Mouse (Mus musculus): Measurements from ENCODE around the gene Pdcd4.
"Not testable (repeated sequence)": the region's sequence is repeated elsewhere in the genome, so short reads cannot be mapped to it uniquely, and the experiment has no call there.

The Pdcd4 gene

DNA sequence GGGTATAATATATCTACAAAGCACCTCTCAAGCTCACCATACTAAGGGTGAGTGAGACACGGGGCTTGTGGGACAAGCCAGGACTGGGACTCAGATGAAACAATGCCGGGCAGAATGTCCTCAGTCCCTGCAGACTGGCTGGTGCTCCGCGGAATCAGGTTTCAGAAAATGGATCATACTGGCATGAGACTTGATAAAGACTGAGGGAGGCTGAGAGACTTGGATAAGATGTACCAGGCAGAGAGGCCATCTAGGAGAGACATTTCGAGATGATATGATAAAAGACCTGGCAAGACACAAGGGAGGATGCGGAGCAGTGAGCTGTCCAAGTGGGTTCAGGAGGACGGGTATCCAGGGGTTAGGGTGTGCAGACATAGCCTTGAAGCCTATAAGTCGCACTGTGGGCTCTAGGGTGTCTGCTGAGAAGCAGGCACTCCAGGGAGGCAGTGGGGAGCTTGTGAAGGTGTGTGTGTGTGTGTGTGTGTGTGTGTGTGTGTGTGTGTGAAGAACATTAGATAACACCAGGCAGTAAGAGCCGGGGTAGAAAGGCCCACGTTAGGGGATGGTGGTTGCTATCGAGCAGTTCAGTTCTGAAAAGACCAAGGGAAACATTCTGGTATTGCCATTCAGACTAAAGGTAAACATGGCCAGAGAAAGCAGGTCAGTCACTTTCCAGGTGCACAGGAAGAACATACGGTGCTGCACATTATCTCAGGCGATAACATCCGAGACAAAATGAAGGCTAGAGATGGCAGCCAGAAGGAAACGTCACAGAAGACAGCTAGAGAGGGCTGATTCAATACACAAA, 10.1 kb downstream of the Pdcd4 start:
- DNase-seq (ENCODE audit: low spot score in 2 of 2) = no peak

DNA sequence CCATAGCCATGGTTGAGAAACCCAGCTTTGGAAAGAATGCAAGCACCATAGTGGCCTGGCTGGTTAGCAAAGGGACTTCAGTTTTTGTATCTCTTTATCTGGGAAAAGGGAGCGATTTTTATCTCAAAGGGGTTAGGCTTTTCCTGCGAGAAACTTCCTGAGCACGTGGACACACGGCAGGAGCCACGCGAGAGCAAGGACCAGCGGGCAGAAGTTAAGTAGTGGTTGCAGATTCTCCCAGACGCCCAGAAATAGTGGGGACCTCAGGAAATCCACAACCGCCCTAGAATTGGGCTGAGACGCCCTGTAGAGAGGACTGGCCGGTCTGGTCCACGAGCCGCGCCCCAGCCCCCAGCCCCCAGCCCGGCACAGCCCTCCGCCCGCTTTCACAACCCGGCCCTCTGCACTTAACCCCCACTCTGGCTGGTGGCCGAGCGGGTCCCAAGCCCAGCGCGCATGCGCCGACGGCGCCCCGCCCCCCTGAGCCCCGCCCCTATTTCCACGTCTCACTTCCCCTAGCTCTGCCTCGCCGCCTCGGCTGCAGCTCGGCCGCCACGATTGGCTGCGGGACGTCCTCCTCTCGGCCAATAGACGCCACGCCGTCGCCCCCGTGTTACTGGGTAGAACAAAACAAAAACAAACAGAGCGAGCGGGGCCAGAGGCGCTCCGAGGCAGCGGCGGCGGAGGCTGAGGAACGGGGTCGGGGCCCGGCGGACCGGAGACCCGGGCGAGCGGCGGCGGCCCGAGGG, 10.9 kb downstream of the Pdcd4 start:
- peak; percentile 86 to 96 for DNase-seq (ENCODE audit: low spot score in 2 of 2)

DNA sequence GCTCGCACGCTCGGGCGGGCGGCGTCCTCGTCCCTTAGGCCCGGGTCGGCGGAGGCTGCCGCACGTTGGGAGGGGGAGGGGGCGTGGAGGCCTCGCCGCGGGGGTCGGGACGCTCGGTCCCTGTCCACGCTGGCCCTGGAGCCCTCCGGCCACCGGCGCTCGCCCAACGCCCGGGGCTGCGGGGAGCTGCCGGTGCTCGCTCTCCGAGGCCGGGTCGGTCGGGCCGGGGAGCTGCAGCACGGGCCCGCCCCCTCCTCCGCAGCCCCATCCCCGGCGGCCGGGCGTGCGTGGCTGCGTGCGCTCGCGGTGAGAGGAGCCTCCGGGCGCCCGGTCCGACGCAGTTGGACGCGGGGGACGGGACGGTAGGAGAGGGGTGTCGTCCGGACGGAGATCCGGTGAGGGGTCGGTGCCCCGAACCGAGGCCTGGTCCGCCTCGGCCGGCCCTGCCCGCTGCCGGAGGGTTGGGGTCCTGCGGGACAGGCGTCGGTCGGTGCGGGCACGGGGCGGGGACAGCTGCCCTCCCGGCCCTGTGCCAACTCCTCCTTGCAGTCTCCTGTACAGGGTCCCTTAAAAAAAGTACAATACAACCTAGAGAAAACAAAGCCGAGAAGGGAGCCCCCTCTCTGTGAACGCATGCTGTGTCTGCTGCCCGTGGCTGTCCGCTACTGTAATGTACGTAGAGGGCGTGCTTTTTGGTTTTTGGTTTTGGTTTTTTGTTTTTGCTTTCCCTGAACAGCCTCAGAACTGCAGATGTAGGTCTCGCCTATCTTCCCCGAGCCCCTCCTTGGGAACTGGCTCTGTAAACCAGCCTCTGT, 11.7 kb downstream of the Pdcd4 start:
- peak; percentile 31 to 46 for DNase-seq (ENCODE audit: low spot score in 2 of 2)

DNA sequence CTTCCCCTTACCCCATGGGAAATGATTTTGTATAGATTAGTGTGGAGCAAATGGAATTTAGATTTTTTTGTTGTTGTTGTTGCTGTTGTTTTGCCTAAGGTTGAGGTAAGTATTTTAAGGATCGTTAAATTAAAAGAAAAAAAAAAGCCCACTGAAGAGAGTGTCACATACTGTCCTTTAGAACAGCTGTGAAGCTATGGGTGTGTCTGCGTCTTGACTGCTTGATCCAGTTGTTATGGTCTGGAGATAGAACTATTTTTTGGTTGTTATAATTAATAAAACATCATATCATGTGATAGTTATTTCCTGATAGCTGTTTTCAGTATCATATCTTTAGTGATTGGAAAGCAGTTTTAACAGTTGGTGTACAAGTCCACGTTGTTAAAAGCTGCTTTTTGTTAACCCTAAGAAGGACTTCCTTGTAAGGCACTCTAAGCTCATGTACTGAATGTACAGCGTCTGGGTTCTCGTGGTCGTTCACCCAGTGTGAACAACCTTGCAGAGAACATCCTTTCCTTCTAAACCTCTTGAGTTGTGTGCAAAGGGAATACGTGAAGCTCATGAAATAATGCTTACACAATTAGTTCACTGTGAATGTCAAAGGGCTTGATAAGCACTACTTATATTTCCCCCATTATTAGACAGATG, 12.9 kb downstream of the Pdcd4 start:
- no peak for DNase-seq (ENCODE audit: low spot score in 2 of 2)

DNA sequence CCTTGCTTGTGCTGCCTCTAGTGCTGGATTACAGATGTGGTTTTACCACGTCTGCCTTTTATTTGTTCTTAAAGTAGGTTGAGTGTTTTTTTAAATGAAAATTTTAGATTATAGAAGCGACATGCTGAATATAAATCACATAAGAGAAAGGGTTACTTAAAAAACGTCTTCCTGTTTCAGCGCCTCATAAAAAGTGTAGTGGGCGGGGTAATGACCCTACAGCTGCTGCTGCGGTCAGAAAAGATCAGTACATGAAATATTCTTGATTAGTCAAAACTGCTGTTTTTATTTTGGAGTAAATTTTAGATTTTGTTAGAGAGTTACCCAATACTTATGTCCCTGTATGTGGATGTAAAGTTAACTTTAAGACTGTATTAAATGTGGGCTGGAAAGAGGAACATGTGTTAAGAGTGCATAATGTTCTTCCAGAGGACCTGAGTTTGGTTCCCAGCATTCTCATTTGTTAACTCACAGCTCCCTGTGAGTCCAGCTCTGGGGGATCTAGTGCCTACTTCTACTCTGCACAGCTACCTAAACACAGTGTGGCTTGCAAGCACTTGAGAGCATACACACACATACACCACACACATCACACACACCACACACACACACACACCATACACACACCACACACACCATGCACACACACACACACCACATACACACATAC, 14.1 kb downstream of the Pdcd4 start:
- no peak for DNase-seq (ENCODE audit: low spot score in 2 of 2)

DNA sequence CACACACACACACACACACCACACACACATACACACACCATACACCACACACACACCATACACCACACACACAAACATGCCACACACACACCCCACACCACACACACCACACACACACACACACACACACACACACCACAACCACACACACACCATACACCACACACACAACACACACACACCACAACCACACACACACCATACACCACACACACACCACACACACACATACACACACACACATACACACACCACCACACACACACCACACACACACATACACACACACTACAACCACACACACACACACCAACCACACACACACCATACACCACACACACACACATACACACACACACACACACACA, 14.7 kb downstream of the Pdcd4 start:
- DNase-seq (ENCODE audit: low spot score in 2 of 2) = not testable (repeated sequence)

DNA sequence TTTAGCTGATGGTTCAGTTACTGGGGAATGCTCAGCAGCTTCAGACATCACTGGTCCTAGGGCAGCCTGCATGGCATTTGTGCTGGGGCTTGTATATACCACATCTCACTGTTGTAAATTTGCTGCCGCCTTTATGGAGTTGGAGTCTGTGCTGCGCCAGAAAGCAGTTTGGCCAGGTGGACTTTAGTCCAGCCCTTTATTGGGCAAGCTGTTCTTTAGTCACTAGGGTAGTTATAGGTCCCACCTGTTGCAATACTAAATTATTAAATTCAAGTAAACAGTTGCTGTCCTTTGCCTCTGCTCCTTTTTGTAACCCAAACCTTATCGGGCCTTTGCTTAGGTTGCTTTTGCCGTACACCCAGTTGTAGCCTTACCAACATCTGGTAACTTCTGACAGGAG, 22.9 kb downstream of the Pdcd4 start:
- no peak for DNase-seq (ENCODE audit: low spot score in 2 of 2)

DNA sequence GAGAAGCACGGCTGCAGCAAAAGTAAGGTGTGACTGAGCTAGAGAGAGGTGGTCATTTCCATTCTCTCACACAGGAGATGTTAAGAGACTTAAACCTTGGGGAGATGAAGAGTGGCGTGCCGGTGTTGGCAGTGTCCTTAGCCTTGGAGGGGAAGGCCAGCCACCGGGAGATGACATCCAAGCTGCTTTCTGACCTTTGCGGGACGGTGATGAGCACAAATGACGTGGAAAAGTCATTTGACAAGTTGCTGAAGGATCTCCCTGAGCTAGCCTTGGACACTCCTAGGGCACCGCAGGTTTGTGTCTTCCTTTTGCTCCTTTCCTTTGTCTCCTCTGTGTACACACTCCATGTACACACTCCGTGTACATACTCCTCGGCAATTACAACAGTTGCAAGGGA, 27.5 kb downstream of the Pdcd4 start:
- DNase-seq (ENCODE audit: low spot score in 2 of 2) = no peak

DNA sequence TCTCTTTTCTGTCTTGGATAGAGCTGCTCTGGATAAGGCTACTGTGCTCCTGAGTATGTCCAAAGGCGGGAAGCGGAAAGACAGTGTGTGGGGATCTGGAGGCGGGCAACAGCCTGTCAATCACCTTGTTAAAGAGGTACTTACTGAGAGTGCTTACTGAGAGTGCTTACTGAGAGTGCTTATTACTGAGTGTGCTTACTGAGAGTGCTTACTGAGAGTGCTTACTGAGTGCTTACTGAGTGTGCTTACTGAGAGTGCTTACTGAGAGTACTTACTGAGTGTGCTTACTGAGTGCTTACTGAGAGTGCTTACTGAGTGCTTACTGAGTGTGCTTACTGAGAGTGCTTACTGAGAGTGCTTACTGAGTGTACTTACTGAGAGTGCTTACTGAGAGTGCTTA, 30.0 kb downstream of the Pdcd4 start:
- not testable (repeated sequence) for DNase-seq (ENCODE audit: low spot score in 2 of 2)

DNA sequence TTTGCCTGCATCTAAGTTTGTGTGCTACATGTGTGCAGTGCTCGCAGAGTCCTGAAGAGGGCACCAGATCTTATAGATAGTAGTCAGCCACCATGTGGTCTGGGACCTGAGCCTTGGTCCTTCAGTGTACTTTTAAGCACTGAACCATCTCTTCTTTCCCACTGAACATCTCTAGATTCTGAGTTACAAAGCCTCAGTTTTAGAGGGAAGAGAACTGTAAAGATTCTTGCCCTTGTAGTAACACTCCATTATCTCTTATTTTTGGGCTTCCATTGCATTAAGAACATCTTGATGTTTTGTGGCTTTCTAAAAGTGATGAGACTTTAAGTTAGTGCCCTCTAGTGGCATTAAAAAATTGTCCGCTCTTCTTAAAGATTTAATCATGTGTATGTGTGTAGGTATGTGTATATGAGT, 33.3 kb downstream of the Pdcd4 start:
- no peak for DNase-seq (ENCODE audit: low spot score in 2 of 2)

DNA sequence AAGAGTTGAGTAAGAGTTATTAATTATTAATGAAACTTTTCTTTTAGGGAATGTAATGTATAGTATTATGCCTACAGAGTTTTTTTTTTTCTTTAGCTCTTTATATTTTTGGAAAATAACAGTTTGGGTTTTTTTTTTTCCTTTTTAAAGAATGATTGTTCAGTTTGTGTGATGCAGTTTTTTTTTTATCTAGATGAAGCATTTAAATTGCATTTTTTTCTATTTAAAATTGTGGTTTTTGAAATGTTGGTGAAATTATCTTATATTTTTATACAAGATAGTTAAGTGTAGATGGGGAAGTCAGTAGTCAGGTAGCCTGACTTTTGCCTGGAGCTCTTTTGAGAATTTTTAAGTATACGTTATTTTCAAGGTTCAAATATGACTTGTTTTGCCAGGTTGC, 34.7 kb downstream of the Pdcd4 start:
- DNase-seq (ENCODE audit: low spot score in 2 of 2) = no peak

DNA sequence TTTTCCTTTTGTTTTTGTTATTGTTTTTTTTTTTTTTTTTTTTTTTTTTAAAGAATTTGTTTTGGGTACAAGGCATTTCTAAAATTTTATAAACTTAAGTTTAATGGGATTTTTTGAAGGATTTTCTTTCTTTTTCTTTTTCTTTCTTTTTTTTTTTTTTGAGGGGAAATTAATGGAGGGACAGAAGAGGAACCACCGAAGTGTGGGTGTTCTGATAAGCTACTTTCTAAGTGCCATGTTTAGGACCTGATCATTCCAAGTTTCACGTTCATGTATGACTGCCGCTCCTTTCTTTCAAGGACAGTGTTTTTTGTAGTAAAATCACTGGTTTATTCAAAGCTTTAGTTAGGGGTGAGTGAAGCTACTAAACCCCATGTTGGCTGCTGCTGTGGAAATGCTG, 37.2 kb downstream of the Pdcd4 start:
- DNase-seq (ENCODE audit: low spot score in 2 of 2) = no peak

DNA sequence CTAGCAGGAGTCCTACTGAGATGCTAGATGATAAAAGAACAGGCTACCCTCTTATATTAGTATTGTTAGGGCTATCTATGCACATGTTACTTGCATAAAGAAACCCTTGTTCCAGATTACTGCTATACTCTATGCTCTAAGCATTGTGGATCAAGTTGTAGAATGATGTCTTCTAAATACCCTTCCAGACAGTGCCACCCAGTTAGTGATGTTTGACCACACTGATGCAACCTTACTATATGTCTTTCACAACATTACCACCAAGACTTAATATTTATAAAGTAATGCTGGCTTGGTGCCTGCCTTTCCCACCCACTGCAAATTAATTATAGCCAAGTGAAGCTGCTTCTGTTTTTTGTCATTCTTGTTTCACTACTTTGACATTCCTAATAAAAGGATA, 41.0 kb downstream of the Pdcd4 start:
- DNase-seq (ENCODE audit: low spot score in 2 of 2) = no peak

DNA sequence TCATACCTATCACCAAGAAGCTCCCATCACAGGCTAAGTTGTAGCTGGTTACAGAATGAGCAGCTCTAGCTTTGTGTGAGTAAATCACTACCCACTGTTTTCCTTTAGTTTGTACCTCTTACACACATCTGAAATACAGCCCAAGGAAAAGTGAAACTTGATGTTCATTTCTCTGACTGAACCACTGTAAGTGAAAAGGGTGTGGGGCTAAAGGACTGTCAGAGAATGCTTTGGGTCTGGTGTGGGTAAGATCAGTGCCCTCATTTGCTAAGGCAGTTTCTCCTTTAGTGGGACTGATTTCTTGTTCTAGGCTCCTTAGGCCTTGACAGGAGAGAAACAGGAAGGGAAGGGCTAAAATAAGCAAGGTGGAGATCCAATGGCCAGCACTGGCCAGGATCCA, 42.0 kb downstream of the Pdcd4 start:
- DNase-seq (ENCODE audit: low spot score in 2 of 2) = no peak

DNA sequence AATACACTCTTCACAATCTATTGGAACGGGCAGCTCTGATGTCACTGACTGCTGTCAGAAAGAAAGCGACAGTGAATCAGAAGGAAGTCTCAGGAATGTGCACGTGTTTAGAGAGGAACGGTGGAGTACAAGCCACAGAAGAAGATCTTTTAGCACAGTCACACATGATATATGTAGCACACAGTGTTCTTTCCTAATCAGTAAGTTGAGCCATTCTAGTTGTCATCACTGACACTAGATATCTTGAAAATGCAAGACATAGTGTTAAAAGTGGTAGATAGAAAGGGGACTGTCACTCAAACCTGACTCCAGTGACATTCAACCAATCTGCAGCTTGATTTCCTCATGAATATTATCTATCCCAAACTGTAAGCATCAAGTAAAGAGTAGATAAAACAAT, 47.4 kb downstream of the Pdcd4 start:
- DNase-seq (ENCODE audit: low spot score in 2 of 2) = no peak

DNA sequence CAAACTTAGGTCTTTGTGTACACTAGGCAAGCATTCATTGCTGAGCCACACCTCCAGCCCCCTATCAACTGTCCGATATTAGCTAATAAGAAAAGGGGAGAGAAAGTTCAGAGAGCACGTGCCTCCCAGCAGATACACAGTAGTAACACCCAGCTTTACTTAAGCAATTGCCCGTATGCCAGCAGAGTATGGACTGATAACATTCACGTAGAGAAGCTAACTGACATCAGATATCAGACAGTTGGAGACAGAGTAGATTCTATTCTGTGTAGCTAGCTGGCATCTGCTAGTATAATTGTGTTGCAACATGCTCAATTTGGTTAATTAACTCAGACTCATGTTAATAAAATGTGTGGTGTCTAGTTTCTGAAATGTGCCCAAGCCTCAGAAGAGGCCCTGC, 49.1 kb downstream of the Pdcd4 start:
- DNase-seq (ENCODE audit: low spot score in 2 of 2) = no peak

DNA sequence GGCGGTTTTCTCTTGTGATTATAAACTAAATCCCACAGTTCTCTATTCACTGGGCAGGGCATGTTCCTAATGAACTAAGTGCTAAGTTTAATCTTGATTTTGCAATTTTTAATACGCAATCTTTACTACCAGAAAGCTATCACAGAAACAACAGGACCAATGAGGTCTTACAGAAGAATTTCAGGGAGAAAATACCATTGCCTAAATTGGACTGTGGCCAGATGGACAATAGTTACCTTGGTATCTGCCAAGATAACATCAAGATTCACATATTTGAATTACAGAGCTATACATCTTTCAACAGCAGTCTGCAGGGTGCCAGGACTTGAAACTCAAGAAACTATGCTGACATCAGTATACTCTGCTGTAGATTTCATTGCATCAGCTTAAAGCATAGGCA, 50.3 kb downstream of the Pdcd4 start:
- no peak for DNase-seq (ENCODE audit: low spot score in 2 of 2)

DNA sequence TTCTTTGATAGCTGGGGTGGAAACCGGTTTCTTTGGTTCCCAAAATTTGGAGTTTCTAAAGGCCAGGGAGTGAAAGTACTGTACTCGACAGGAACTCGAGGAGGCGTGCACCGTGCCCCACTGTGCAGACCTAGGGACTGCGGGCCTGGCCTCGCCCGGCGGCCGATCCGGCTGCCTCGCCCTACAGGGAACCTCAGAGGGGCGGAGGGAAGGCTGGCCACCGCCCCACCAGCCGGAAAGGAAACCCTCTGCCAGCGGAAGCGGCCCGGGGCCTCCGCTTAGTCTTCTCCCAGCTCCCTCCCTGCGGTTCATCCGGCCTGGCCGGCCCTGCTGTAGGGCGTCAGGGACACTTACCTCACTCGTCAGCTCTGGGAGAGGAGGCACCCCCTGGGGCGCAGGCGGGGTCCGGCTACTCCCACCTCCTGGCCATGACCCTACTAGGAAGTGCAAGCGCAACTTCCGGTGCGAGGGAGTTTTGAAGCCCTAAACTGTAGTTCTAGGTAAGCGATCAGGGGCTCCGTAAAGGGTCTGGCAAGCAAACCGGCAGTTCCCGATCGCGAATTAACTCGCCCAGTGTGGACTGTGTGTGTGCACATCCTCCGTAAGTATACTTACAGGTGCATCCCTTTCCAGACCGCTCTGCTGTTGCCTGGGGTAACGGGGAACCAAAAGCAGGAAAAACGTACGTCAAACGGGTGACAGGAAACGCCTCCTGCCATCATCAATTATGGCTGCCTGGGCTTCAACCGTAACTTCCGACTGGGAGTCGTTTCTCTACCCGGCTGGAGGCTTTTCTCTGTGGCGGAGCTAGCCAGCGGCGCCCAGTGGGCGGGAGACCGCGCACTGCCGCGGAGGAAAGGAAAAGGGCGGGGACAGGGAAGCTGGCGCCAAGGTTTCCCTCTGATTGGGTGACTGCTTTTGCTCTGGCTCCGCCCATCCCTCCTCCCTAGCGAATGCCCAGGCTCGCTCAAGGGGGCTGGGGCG, 52.1 kb downstream of the Pdcd4 start, which contains the start of the genes Shoc2 and Bbip1:
Gene Shoc2 (plus strand): TSS at position 505 of the 984 bp plus-strand sequence.
Gene Bbip1 (minus strand): TSS at position 826 of the 984 bp plus-strand sequence.
- DNase-seq (ENCODE audit: low spot score in 2 of 2) = peak; percentile 95 to 98

DNA sequence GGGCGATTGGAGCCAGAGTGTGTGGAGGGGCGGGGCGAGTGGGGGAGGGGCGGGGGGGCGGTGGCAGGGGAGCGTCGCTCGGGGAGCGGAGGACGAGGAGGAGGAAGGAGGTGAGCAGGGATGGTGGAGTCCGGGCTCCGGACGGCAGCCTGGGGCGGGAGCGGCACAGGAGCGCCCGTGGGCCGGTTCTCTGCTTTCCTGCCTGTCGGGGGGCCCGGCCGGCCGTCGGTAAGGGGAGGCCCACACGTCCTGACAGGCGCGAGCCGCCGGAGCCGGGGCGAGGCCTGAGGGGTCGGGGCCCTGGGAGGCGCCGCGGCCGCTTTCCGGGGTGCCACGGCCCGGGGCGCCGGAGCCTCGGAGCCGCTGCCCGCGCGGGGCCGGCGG, 52.7 kb downstream of the Pdcd4 start:
- no peak for DNase-seq (ENCODE audit: low spot score in 2 of 2)

All from urinary bladder, postnatal 36 days (tissue).